Mouse (Mus musculus): ENCODE results near the gene Dock1.

DNA sequence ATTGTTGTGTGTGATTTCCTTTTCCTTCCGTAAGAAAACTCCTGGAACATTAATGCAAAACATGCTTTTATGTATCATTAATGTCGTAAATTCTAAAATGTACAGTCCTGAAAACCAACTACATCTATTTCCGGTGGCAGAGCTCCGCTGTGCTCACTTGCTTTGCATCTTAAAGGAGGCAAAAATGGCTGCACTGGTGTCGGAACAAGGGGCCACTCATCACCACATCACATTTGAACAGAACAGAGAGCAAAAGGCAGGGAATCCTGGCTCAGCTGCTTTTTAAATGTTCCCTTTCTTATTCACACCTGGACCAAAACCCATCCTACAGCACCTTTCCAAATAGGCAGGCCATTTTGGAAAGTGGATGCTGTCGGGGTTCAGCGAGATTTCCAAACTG, 202.5 kb downstream of the Dock1 start:
- TF ChIP-seq CTCF (IDR thresholded peaks at IDR 0.05; ENCODE audit: low read depth, low read length) (no peak), POLR2A (IDR thresholded peaks at IDR 0.05; ENCODE audit: insufficient read depth, low read length) (no peak)
